Mouse (Mus musculus): ENCODE data around the gene Dnah11.

The Dnah11 gene

DNA sequence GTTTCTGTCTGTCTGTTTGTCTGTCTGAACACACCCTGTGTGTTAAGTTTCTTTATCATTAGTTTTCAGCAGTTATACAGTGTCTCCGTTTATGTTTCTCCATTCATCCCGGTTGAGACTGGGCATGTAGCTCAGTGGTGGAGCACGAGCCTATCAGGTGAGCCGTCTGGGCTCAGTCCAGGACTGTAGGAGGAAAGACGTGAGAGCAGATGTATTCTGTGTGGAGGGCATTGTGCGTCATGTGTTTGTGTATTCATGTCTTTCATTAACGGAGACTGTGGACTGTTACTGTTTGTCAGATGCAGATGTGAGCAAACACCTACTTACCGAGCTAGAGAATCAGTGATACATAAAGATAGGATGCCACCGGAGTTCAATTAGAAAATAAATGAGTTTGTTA, 341.8 kb downstream of the Dnah11 start:
- no peak for DNase-seq

DNA sequence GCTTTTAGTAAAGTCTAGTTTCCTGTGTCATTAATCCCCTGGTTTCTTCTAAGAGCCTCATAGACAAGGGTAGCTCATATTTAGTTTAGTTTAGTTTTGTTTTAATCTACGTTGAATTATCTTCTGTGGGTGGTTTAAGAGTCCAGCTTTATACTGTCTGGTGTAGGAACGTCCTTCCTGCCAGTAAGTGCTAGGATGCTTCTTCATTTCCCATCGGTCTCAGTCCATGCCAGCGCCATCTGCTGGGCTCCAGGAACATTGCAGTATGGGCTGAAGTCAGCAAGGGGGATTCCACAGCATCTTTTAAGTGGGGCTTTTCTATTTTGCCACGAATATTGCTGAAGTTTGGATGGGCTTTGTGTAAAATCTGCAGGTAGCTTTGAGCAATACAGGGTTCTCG, 345.5 kb downstream of the Dnah11 start:
- peak; percentile 54 for DNase-seq

DNA sequence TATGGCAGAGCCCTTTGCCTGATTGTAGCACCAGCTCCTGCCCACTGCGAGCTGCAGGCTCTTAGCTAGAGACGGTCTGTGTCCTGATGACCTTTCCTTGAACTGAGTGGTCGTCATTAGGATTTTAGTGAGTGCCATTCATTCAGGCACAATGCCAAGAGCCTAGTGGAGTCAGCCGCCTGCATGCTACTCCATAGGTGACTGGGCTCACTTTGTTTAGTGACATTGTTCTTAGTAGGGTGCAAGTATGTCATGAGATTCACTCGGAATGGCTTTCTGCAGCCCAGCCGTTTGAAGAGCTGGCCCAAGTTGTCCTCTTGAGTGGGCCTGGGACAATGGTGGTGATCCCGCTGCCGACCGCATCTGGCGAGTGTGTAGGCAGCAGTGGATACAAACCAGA, 348.4 kb downstream of the Dnah11 start:
- peak; percentile 44 for DNase-seq

DNA sequence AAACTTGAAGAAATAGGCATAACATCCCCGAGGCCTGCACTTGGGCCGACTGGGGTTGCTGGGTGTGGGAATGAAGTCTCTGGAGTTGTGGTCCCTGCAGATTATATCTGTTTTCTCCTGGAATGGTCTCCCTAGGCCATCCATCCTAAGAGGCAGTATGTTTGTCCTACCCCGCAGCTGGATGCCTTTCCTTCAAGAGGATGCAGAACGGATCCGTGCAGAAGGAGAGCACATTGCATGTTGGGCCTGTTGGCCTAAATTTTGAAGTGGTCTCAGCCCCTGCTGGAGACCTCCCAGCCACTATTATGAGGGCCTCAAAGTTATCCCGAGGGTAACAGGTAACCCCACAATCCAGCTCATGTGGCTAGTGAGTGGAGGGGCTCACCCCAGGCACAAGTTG, 350.2 kb downstream of the Dnah11 start:
- no peak for DNase-seq

DNA sequence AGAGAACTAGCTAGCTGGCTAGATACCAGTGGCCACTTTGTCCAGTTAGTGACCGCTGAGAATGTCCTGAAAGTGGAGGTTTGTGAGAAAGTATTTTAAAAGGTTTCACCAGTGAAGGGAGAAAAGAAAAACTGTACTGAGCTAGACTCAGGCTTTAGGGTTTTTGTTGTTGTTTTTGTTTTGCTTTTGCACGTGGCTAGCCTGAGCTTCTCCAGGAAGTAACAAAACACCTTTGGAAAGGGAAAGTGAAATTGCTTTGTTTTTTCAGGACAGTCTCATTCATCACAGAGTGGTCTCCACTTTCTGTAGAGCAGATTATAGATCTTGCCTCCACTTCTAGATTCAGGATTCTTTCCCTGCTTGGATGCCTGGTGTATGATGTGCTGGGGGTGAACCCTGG, 353.9 kb downstream of the Dnah11 start:
- no peak for DNase-seq

DNA sequence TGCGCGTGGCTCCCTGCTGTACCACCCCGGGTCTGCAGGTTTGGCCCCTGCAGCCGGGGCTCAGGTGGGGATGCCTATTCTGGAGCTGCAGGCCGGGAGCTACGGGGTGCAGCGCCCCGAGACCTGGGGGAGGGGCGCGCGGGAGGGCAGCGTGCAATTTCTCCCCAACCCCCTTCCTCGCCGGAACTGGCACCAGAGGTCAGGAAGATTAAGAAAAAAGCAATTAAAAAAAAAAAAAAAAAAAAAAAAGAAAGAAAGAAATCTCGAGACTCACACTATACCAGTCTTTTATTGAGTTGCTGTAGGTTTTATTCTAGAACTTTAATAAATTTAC, 354.8 kb downstream of the Dnah11 start:
- no peak for DNase-seq

DNA sequence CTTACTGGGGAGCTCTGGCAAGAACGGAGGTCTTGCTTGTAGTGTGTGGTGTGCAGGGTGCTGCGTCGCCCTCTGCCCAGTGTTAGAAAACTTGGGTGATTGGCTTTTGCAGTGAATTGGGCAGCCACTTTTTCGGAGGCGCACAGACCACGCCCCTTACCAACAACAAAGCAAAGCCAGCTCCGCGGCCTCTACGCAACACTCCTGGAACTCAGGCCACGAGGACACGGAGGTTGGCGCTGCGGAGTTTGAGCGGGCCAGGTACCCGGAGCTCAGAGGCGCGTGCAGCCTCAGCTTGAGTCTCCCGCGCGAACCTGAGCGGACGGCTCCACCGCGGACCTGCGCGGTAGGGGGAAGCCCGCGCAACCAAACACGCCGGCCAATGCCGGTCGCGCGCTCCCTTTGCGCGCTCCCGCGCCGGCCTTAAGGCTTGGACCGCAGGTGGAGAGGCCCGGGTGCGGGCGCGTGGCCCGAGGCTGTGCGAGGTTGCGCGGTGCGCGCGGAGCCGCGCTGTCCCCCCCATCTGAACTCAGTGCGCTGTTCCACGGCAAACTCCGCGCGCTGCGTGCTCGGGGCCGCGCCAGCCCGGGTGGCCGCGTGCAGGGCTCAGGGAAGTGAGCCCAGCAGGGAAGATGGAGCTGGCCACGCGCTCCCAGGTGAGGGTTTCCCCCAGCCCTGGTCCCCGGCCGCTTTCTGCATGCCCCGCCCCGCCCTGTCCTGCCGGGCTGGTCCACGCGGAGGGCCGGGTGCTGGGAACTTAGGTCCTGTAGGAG, 355.4 kb downstream of the Dnah11 start:
- peak; percentile 88 for DNase-seq

DNA sequence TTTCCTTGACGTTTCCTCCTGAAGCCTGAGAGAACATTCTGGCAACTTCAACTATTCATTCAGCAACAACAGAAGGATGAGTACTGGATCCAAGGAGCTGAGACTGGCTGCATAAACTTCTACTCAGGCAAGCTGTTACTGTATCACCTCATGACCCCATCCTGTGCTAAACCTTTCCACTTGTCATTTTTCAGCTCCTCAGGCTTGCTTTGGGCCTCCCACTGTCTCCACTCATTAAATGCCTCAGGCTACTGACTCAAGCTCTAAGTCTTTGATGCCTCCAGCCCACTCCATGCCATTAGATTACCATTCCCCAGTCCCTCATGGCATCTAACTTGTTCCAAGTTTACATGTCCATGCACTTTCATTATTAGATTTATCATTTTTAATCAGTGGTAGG, 356.2 kb downstream of the Dnah11 start:
- no peak for DNase-seq

DNA sequence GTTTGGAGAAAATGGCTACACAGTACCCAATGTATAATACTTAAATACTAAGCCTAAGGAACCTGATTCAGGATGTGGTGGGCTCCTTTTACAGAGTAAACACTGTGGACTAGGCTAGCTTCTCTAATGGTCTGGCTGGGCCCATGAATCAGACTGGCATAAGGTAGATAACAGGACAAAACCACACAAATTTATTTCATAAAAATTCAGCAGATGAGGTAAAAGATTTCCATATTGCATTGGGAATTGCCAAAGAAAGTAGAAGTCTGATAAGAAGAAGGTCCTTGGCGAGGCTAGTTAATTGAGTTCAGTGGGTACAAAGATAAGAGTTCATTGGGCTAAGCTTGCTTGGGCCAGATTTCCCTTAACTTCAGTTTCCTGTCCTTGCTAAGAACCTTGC, 358.1 kb downstream of the Dnah11 start:
- no peak for DNase-seq

DNA sequence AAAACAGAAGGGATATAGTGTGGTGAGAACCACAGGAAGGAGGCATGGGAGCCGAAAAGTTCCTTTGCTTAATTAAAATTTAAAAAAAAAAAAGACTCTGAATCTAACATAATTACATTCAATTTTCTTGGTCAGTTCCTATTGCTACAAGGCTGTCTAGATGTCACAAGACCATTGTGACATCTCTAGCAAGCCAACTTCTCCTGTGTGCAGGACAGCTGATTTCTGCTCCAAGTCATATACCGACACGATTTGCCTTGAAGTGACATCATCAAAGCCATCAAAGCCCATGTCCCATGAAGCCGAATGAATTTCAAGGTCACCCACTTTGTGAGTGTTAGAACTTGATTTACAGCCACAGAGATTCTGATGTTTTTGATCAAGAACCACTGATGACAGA, 361.5 kb downstream of the Dnah11 start:
- DNase-seq = no peak

DNA sequence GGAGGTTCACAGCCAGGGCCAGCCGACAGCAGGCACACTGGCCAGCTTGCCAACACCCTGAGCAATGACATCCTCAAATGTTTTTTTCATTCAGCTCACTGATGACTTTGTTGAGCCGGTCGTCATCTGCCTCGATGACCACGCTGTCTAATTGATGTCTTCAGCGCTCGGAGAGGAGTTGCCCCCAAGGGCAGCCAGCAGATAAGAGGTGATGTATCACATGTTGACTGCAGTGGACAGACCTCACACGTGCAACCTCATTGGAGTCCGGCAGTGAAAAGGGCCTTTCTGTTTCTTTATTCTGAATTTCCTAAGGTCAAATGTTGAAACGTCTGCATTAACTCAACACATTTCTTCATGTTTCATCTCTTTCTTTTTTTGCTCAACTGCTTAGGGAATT, 363.5 kb downstream of the Dnah11 start:
- no peak for DNase-seq

DNA sequence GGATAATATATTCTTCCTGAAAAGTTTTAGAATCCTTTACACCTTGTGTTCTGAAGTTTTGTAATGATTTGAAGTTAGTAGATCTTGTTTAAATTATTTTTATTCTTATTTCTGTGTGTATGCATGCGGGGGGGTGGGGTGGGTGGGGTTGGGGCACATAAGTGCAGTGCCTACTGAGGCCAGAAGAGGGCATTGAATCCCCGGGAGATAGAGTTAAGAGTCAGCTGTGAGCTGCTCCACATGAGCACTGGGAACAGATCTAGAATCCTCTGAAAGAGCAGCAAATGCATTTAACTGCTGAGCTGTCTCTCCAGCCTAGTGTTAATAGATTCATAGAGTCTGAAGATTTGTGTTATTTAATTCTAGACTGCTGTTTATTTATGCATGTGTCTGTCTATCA, 364.2 kb downstream of the Dnah11 start:
- DNase-seq = no peak

DNA sequence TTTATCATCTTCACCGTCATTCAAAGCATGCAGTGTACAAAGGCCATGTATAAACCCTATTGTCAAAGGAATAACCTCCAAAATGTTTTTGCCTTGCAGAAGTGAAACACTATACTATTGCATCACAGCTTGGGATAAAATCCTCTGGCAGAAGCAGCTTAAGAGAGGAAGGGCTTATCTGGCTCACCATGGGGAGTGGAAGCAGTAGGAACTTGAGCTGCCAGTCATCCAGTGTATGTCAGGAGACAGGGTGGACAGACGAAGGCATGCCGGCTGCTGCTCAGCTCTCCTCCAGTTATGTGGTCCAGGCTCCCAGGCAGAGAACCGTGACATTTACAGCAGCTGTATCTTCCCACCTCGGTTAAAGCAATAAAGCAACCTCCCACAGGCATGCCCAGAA, 366.7 kb downstream of the Dnah11 start:
- no peak for DNase-seq

DNA sequence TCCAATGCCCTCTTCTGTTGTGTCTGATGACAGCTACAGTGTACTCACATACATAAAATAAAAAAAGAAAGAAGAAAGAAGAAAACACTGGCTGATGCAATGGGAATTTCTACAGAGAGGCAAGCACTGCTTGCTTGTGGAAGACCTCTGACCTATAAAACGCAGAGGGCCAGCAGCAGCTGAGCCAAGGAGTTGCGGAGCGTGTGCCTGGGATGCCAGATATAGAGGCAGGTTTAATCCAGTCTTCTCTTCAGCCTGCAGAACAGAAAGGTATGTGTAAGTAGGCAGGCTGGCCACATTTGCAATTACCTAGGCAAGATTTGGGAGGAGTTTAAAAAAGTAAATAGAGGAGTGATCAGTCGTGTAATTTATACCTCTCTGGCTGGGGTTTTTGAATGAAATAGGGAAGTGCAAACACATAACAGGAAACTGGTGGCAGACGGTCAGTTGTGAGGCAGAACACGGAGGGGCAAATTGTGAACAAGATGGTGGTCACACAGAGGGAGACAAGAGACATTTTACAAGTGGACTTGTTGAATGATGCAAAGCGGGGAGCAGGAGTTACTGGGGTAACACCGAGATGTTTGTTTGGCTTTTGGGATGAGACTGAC, 367.4 kb downstream of the Dnah11 start:
- DNase-seq = no peak

DNA sequence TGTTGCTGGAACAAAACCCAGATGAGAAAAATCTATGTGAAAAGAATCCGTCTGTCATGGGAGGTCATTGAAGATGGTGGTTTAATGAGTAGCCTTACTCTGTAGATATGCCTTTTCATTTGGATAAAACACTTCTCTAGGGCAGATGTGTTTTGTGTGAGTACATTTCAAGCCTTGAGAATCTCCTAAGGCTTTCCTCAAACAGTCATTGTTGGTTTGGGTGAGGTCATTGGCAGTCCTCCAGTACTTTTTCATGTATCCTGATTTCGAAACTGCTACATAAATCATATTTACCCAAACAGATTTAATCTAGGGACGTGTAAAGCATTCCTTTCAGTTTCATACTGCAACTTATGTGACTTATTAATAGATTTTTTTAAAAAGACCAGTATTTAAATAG, 370.5 kb downstream of the Dnah11 start:
- no peak for DNase-seq
